Mouse (Mus musculus): ENCODE data around the gene Camta1.

The Camta1 gene

DNA sequence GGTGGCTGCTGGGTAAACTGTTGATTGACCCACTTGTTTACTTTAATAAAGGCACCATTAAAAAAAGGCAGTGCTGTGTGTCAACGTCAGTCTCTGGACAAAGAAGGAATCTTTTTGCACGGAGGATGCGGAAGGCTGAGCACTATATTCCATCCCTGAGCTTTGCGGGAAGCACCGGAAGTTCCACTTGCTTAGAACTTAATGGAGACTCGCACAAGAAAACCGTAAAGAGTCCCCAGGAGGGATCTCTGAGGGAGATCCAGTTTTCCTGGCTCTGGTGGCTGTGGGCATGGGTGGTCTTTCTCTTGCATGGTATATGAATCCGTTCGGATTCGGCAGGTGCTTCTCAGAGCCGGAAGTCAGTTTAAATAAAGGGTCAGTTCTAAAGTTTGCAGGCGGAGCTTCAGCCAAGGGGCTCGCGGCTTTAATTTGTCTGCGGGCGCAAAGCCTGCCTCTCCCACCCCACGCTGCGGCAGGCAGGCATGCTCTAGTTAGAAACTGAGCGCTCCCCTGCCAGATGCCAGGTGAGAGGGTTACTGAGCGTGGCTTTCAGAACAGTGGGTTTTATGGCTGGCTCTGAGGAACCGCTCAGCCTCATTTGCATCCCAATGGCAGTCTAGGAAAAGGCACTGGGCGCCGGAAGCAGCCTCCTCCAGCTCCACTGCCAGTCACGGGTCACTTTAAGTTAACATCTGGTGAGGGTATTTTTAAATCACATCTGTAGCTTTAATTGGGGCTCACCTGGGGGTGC is 474.8 kb downstream of the Camta1 start:
- DNase-seq (ENCODE audit: inconsistent ontology term): no peak

GRCm38 (mm10) chr4:151385985-151386700 is 475.5 kb downstream of the Camta1 start:
- DNase-seq (ENCODE audit: inconsistent ontology term): no peak

DNA sequence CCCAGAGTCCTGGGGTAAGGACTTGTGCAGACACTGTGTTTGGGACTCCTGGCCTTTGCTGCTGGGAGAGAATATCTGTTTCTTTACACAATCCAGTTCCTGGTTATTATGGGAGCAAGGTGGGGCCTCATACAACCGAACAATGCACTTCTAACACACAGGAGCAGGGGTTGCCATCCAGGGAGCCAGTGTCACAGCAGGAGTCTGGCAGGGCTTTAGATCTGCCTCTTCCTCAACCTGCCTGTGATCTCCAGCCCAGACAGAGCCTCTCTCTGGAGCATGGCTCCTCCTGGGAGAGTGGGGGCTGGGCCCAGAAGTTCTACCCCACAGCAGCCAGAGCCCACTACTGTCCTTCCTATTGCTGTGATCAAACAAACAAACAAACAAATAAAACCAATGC is 483.9 kb downstream of the Camta1 start:
- DNase-seq (ENCODE audit: inconsistent ontology term): no peak

GRCm38 (mm10) chr4:151376234-151376633 is 485.4 kb downstream of the Camta1 start:
- DNase-seq (ENCODE audit: inconsistent ontology term): peak; percentile 17

DNA sequence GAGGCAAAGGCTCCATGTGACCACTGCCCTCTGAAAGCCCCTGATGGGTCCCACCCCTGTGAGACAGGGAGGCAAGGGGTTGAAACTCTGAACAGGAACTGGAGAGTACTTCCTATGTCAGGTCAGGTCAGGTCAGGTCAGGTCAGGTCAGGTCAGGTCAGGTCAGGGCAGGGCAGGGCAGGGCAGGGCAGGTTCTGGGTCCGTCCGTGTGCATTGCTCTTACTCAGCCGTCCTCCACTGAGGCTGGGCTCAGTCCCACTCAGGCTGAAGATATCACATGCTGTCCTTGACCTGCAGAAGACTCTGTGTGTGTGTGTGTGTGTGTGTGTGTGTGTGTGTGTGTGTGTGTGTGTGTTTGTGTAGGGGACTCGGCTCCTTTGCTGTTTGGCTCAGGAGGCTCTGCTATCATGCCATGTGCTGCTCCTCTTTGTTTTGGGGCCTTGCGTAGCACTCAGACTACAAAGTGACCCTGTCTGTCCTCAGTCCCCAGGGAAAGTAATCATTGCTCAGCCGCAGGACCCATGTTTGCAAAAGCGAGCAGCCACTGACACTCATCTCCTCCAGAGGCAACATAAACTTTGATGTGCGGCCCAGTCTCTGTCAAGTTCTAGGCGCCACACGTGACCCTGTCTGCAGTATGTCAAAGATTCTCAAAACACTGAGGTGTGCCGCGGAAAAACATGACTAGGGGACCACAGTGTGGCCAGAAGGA is 488.7 kb downstream of the Camta1 start:
- no peak for DNase-seq (ENCODE audit: inconsistent ontology term)

- peak; percentile 21 for DNase-seq (ENCODE audit: inconsistent ontology term)
Observed at GRCm38 (mm10) chr4:151366941-151367545, 494.6 kb downstream of the Camta1 start.

DNA sequence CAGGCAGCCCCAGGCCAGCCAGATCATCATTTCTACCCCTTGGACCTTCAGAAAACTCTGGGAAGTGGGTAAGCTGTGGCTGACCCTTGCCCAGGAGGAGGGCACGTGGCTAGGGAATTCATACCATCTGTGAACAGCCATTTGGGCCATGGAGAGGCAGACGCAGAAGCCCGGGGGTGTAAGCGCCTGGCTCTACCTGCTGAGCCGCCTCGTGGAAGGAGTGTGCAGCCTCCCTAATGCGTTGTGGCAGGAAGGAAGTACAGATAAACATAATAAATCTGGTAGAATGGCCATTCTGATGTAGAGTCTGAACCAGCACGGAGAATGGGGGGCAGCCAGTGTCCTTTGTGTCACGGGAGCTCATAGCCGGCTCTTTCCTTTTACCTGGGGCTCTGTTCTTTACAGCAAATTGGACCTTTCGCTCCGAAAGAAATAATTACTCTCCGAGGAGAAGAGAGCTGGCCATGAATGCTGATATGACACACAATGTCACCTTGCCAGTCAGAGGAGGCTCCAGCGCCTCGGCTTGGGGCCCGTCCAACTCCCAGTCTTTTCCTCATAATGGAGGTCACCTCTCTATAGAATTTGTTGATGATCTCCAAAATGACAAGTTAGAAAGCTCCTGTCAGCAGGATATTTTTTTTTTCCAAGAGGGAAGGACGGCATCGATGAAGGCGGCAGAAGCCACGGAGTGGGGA is 500.6 kb downstream of the Camta1 start:
- no peak for DNase-seq (ENCODE audit: inconsistent ontology term)

DNA sequence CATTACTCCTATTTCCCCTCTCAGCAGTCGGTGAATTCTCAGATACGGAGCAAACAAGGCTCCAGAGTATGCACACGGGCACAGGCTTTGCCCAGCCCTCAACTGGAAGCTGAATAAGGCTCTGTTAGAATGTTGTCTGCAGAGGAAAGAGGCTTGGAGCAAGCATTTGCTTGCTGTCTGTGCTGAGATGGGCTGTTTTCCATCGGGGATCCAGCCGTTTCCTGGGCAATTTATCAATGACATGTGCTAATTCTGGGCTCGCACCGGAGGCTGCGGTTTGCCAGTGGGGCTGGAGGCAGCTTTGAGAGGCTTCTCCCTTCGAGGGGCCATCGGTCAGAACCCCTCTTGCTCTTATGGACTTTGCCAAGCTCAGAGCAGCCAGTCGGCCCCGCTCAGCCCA is 506.2 kb downstream of the Camta1 start:
- DNase-seq (ENCODE audit: inconsistent ontology term): no peak

GRCm38 (mm10) chr4:151352791-151353190 is 508.9 kb downstream of the Camta1 start:
- no peak for DNase-seq (ENCODE audit: inconsistent ontology term)

- no peak for DNase-seq (ENCODE audit: inconsistent ontology term)
Observed at GRCm38 (mm10) chr4:151352249-151352648, 509.4 kb downstream of the Camta1 start.

DNA sequence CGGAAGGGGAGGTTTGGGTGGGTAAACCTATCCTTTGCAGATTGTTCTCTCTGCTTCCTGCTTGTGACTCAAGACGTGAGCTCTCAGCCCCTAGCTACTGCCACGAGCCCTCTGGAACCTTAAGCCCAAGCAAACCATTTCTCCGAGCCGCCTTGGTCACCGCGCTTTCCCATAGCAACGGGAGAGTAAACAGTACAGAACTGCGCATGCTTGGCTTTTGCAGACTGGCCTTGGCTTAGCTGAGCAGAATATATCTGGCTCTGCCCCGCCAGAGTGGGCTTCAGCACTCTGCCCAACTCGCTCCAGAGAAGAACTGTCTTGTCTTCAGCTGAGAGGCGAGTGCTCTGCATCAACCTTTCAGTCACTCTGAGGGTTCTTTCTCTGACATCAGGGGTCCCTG is 509.9 kb downstream of the Camta1 start:
- no peak for DNase-seq (ENCODE audit: inconsistent ontology term)

- no peak for DNase-seq (ENCODE audit: inconsistent ontology term)
Observed at GRCm38 (mm10) chr4:151347620-151348019, 514.1 kb downstream of the Camta1 start.

GRCm38 (mm10) chr4:151346673-151347072 is 515.0 kb downstream of the Camta1 start:
- DNase-seq (ENCODE audit: inconsistent ontology term): no peak

DNA sequence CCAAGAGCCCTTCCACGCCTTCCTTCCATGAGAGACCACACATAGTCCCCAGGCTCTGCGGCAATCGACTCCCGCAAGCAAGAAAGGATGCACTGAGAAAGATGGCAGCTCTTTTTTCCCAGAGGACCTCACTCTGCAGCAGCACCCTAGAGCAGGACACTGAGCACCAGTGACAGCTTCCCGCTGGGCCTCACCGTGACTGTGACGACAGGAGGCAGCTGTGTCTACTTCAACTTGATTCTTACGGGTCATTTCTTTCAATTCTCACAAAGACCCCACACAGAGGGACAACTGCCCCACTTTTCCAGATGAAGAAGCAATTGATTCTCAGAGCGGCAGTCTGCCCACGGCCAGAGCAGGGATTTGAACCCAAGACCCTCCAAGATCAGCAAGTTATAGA is 516.9 kb downstream of the Camta1 start:
- no peak for DNase-seq (ENCODE audit: inconsistent ontology term)

DNA sequence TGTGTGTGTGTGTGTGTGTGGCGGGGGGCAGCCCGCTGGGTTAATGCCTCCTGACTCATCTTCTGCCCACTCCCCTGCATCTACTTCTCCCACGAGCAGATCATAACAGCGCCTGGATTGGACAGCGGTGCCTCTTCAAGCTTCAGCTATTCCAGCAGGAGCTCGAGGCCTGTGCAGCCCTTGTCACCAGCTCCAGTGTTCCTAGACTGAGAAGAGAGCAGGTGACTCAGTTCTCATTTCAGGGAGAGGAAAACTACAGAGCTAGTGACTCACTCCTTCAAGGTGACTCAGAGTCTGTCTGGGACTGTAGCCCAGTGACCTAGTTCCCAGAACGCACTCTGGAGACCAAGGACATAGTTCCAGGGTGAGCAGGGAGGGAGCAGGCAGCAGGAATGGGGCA is 522.3 kb downstream of the Camta1 start:
- peak; percentile 94 for DNase-seq (ENCODE audit: inconsistent ontology term)

- DNase-seq (ENCODE audit: inconsistent ontology term): no peak
Observed at GRCm38 (mm10) chr4:151338931-151339330, 522.7 kb downstream of the Camta1 start.

DNA sequence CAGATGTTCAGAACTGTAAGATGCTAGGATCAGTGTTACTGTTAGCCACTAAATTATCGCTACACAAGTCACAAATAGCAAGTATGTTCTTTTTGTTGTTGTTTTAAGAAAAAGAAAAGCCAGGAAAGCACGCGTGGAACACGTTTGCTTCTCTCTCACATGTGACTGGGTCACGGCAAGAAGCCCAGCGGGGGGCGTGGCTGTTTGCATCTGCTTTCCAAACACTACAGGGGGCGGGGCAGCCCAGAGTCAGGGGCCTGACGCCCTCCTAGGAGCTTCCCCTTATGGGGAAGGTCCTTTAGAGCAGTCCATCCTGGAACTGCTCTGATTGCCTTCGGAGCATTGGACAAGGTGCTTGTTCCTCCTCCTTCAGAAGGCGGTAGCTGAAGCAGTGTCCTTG is 524.1 kb downstream of the Camta1 start:
- DNase-seq (ENCODE audit: inconsistent ontology term): no peak

GRCm38 (mm10) chr4:151336413-151336812 is 525.3 kb downstream of the Camta1 start:
- DNase-seq (ENCODE audit: inconsistent ontology term): no peak

GRCm38 (mm10) chr4:151334951-151335742 is 526.5 kb downstream of the Camta1 start:
- DNase-seq (ENCODE audit: inconsistent ontology term): peak; percentile 34

DNA sequence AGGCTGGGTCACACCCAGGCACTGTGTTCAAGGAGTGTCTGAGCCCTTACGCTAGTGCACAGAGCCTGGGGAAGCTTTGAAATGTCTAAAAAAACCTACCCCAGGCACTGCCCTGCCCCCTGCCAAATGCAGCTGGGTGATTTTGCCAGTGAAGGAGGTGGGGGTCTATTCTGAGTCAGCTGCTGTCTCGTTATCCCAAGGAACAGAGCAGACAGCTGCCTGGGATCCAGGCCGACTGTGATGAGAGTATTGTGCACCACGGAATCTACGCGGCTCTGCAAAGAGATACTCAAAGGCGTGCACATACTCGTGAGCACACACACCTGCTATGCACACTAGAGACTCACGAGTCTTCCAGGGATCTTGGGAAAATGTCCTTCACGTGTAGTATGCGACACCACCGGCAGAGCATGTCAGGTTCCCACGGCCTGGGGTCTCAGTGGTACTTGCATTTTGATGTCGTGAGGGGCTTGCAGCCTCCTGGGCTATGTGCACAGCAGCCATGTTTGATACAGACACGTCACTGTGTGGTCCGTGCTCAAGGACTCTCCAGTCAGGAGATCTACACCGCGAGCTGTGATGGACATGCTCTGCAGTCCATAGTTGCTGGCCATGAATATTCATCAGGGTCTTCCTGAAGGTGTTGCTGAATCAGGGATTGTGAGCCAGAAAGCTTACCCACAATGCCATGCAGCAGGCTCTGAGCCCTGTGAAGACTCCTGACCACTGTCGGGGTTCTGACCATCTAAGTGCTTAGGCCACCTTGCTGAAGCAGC is 529.4 kb downstream of the Camta1 start:
- no peak for DNase-seq (ENCODE audit: inconsistent ontology term)

All from Muller cell, postnatal 12 days (primary cell).